19 mouse cellular contexts compared by ENCODE assay signal in genomic region chrX:23388716-23389115, GRCm38 (mm10). TPM values are rescaled to one million over a fixed set of nuclear protein-coding genes. Genes with fewer than 3 reads are reported as not detected.
"Had no signal": no experiment of that assay in that cellular context is flagged by ENCODE, and none has a peak within 500 bp of the region (broad histone marks: within the 10 kb centered on the region; RNA-seq: fewer than 3 reads in every experiment).

No protein-coding gene starts in this region.

- H3K36me3 ChIP-seq: midbrain, embryonic 10.5 days; midbrain, embryonic 12.5 days; neural tube, embryonic 13.5 days; neural tube, embryonic 15.5 days had no signal

- DNase-seq: lung, adult 18-20 months; lung, postnatal 10 days; midbrain, embryonic 14.5 days; retina, postnatal 1 day; right cerebral cortex, adult 18-20 months; right cerebral cortex, postnatal 25 days; right cerebral cortex, postnatal 4 days; spleen, adult 18-20 months; thymus, adult 18-20 months; thymus, postnatal 14 days; thymus, postnatal 36 days had no signal

- H3K27me3 ChIP-seq: midbrain, embryonic 12.5 days; neural tube, embryonic 13.5 days; neural tube, embryonic 15.5 days had no signal

- H3K4me2 ChIP-seq: midbrain, embryonic 12.5 days; neural tube, embryonic 13.5 days; neural tube, embryonic 15.5 days had no signal

- H3K9ac ChIP-seq: midbrain, embryonic 12.5 days; neural tube, embryonic 13.5 days; neural tube, embryonic 15.5 days had no signal

- H3K9me3 ChIP-seq: midbrain, embryonic 10.5 days; midbrain, embryonic 12.5 days; neural tube, embryonic 15.5 days had no signal

- H3K4me3 ChIP-seq: midbrain, embryonic 10.5 days; midbrain, embryonic 12.5 days; myocyte; neural tube, embryonic 13.5 days; neural tube, embryonic 15.5 days had no signal

- ATAC-seq: midbrain, embryonic 16.5 days had no signal

- H3K4me1 ChIP-seq: midbrain, embryonic 10.5 days; midbrain, embryonic 12.5 days; neural tube, embryonic 13.5 days; neural tube, embryonic 15.5 days had no signal

- H3K27ac ChIP-seq: midbrain, embryonic 10.5 days; midbrain, embryonic 12.5 days; neural tube, embryonic 13.5 days; neural tube, embryonic 15.5 days had no signal

RNA-seq across cellular contexts. Expression of gene Klhl13, which starts 23.8 kb away (rescaled TPM):
- total RNA-seq: megakaryocyte, adult 5-6 weeks; megakaryocyte-erythroid progenitor cell, adult 5-6 weeks had no signal
